ENCODE assay signal across 7 mouse cellular contexts in the genomic region with DNA sequence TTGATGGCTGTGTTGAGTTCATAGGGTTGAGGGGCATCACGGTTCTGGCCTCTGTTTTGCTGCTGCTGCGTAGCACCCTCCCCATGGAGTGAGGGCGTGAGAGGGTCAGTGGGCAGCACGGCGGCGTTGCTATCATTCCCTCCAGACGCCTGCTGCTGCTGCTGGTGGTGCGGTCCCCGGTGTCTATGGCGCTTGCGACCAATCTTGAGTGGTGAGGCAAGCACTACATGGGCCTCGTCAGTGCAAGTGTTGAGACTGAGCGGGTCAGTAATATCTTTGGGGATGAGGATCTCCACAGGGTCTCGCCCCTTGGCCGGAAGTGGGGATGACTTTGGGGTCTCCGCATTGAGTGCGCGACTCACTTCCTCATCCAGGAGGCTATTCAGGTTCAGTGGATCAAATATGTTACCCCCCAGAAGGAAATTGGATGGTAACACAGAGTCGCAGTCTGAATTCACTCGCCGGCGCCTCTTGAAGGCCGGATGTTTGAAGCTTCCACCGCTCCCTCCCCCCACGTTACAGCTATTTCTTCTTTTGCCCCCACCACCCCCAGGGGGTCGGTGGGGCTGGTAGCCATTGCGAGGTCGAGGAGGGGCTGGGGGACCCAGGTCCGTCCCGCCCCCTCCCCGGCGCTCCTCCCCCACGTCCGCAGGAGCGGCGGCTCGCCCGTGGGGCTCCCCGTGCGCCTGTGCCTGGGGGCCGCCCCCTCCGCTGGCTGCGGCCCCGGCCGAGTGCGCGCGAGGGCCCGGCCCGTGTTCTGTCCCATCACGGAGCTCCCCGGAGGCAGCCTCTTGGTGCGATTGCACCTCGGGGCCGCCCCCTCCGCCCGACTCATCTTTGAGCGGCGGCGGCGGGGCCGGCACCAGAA. TPM values are rescaled to one million over a fixed set of nuclear protein-coding genes. Genes with fewer than 3 reads are reported as not detected.
DNase-seq lines count a peak whose midpoint lies in the region; ATAC-seq and TF ChIP-seq lines count a peak whose summit lies in the region.

No protein-coding gene starts in this region.

- no peaks in the 10 kb centered on the region for H3K27me3 ChIP-seq in forebrain, postnatal 0 days (ENCODE audit: insufficient read depth, low read length)
- no peaks in the 10 kb centered on the region for H3K27me3 ChIP-seq in intestine, embryonic 16.5 days (replicated peaks; ENCODE audit: control insufficient read depth, insufficient read depth, low read length)
- no peaks in the 10 kb centered on the region for H3K27me3 ChIP-seq in lung, embryonic 14.5 days (ENCODE audit: insufficient read depth, low read length)

- peak; percentile 68 for DNase-seq in thymus, postnatal 0 days (ENCODE audit: low spot score)
- no peak for DNase-seq in thymus, postnatal 10 days (ENCODE audit: low spot score in 2 of 2)
- DNase-seq in adrenal gland, postnatal 36 days = peak; percentile 62 to 80
- no peak for DNase-seq in forebrain, postnatal 0 days
- peak; percentile 64 for DNase-seq in lung, embryonic 14.5 days

- peak overlapping the region; percentile 88 for H3K9ac ChIP-seq in forebrain, postnatal 0 days
- H3K9ac ChIP-seq in intestine, embryonic 16.5 days (ENCODE audit: low read depth, low read length) = peak overlapping the region; percentile 96
- peak overlapping the region; percentile 95 for H3K9ac ChIP-seq in lung, embryonic 14.5 days

- 7% methylated on average over 57 of the region's 62 CpGs for WGBS in forebrain, postnatal 0 days
- WGBS in intestine, embryonic 16.5 days = 2% methylated on average over 61 of the region's 62 CpGs
- WGBS in lung, embryonic 14.5 days = under 1% methylated on average over 61 of the region's 62 CpGs
- WGBS in olfactory bulb, adult 2 months = 1% methylated on average over 60 of the region's 62 CpGs

- H3K4me1 ChIP-seq in forebrain, postnatal 0 days (ENCODE audit: insufficient read depth) = peaks cover 27% of the 10 kb centered on the region
- H3K4me1 ChIP-seq in intestine, embryonic 16.5 days (ENCODE audit: control insufficient read depth, insufficient read depth, low read length) = peaks cover 31% of the 10 kb centered on the region
- H3K4me1 ChIP-seq in lung, embryonic 14.5 days (ENCODE audit: insufficient read depth) = peaks cover 22% of the 10 kb centered on the region
- peaks cover 38% of the 10 kb centered on the region for H3K4me1 ChIP-seq in olfactory bulb, adult 2 months (ENCODE audit: control insufficient read depth, insufficient read depth, low read length)

- H3K27ac ChIP-seq in forebrain, postnatal 0 days (ENCODE audit: low read depth, low read length) = peak overlapping the region; percentile 97
- H3K27ac ChIP-seq in intestine, embryonic 16.5 days (ENCODE audit: low read length) = peak overlapping the region; percentile 99
- peak overlapping the region; percentile 98 for H3K27ac ChIP-seq in lung, embryonic 14.5 days (ENCODE audit: low read depth)
- H3K27ac ChIP-seq in olfactory bulb, adult 2 months (ENCODE audit: insufficient read depth, low read depth, low read length) = peak overlapping the region; percentile 95

- peak; percentile 0; the same call in 1 of the 2 replicates for ATAC-seq in forebrain, postnatal 0 days
- peak; percentile 8 for ATAC-seq in intestine, embryonic 16.5 days
- peak; percentile 6 for ATAC-seq in lung, embryonic 14.5 days (ENCODE audit: insufficient read depth)

- no peaks in the 10 kb centered on the region for H3K9me3 ChIP-seq in forebrain, postnatal 0 days (ENCODE audit: low read length)
- H3K9me3 ChIP-seq in intestine, embryonic 16.5 days (ENCODE audit: control insufficient read depth, low read length) = peaks cover 4% of the 10 kb centered on the region; the same call in 1 of the 2 replicates
- H3K9me3 ChIP-seq in lung, embryonic 14.5 days (ENCODE audit: low read depth, low read length) = no peaks in the 10 kb centered on the region

- peak overlapping the region; percentile 69 for H3K4me2 ChIP-seq in forebrain, postnatal 0 days (ENCODE audit: low read depth)
- peak overlapping the region; percentile 94 for H3K4me2 ChIP-seq in intestine, embryonic 16.5 days (ENCODE audit: low read depth, low read length)
- H3K4me2 ChIP-seq in lung, embryonic 14.5 days = peak overlapping the region; percentile 97

- peak overlapping the region; percentile 68 for H3K4me3 ChIP-seq in forebrain, postnatal 0 days (ENCODE audit: low read depth, low read length)
- peak overlapping the region; percentile 89 for H3K4me3 ChIP-seq in intestine, embryonic 16.5 days (ENCODE audit: low read length)
- H3K4me3 ChIP-seq in lung, embryonic 14.5 days (ENCODE audit: low read depth, low read length) = peak overlapping the region; percentile 85
- H3K4me3 ChIP-seq in olfactory bulb, adult 2 months (ENCODE audit: insufficient read depth, low read depth, low read length) = peak overlapping the region; percentile 81

- H3K36me3 ChIP-seq in forebrain, postnatal 0 days (ENCODE audit: insufficient read depth) = peaks cover 39% of the 10 kb centered on the region
- peaks cover 22% of the 10 kb centered on the region for H3K36me3 ChIP-seq in intestine, embryonic 16.5 days (ENCODE audit: control insufficient read depth, insufficient read depth, low read length)
- peaks cover 45% of the 10 kb centered on the region for H3K36me3 ChIP-seq in lung, embryonic 14.5 days (ENCODE audit: insufficient read depth)

- TF ChIP-seq CTCF in forebrain, postnatal 0 days (IDR thresholded peaks at IDR 0.05; ENCODE audit: low read depth) = no peak
- TF ChIP-seq CTCF in lung, embryonic 14.5 days (IDR thresholded peaks at IDR 0.05; ENCODE audit: low read depth) = no peak
- TF ChIP-seq CTCF in olfactory bulb, adult 2 months (IDR thresholded peaks at IDR 0.05; ENCODE audit: insufficient read depth, low read depth, low read length) = no peak

- TF ChIP-seq POLR2A in olfactory bulb, adult 2 months (IDR thresholded peaks at IDR 0.05; ENCODE audit: insufficient read depth, low read depth, low read length) = no peak

RNA-seq across cellular contexts. Expression of gene Mepce, which starts 2.1 kb away (rescaled TPM):
- 13.1 and 17.2 TPM in 2 replicates for polyA plus RNA-seq in thymus, postnatal 0 days (2015; fragmentation: Nextera tagmentation; extraction: Ambion mirVana)
- 10 to 100 TPM; 52.0 to 56.4 TPM for total RNA-seq in adrenal gland, postnatal 36 days (2021)
- 33.3 and 47.7 TPM in 2 replicates for total RNA-seq in forebrain, postnatal 0 days (2014; rRNA removed)
- polyA plus RNA-seq in forebrain, postnatal 0 days (2015; fragmentation: Nextera tagmentation; extraction: Ambion mirVana) = 18.3 and 21.1 TPM in 2 replicates
- polyA plus RNA-seq in intestine, embryonic 16.5 days (2015; fragmentation: Nextera tagmentation; extraction: Ambion mirVana) = 7.1 and 7.4 TPM in 2 replicates
- polyA plus RNA-seq in lung, embryonic 14.5 days (2014; fragmentation: Nextera tagmentation; extraction: Ambion mirVana) = 13.1 and 14.5 TPM in 2 replicates
- polyA plus RNA-seq in olfactory bulb, adult 2 months (2012; ENCODE audit: insufficient read depth, insufficient read length, low replicate concordance, missing spikeins) = not detected in 2 replicates

RNA-seq across cellular contexts. Expression of gene Zcwpw1, which starts 2.2 kb away (rescaled TPM):
- polyA plus RNA-seq in thymus, postnatal 0 days (2015; fragmentation: Nextera tagmentation; extraction: Ambion mirVana) = 17.7 and 18.6 TPM in 2 replicates
- 1 to 10 TPM; 2.3 to 3.0 TPM for total RNA-seq in adrenal gland, postnatal 36 days (2021)
- total RNA-seq in forebrain, postnatal 0 days (2014; rRNA removed) = 3.5 and 7.7 TPM in 2 replicates
- polyA plus RNA-seq in forebrain, postnatal 0 days (2015; fragmentation: Nextera tagmentation; extraction: Ambion mirVana) = 3.1 and 4.8 TPM in 2 replicates
- polyA plus RNA-seq in intestine, embryonic 16.5 days (2015; fragmentation: Nextera tagmentation; extraction: Ambion mirVana) = 11.0 and 11.8 TPM in 2 replicates
- 25.9 and 26.1 TPM in 2 replicates for polyA plus RNA-seq in lung, embryonic 14.5 days (2014; fragmentation: Nextera tagmentation; extraction: Ambion mirVana)
- not detected in 2 replicates for polyA plus RNA-seq in olfactory bulb, adult 2 months (2012; ENCODE audit: insufficient read depth, insufficient read length, low replicate concordance, missing spikeins)

RNA-seq across cellular contexts. Expression of gene Ppp1r35, which starts 6.7 kb away (rescaled TPM):
- polyA plus RNA-seq in thymus, postnatal 0 days (2015; fragmentation: Nextera tagmentation; extraction: Ambion mirVana) = 69.4 and 69.6 TPM in 2 replicates
- 10 to 100 TPM; 24.6 to 28.4 TPM for total RNA-seq in adrenal gland, postnatal 36 days (2021)
- 28.8 and 47.4 TPM in 2 replicates for total RNA-seq in forebrain, postnatal 0 days (2014; rRNA removed)
- polyA plus RNA-seq in forebrain, postnatal 0 days (2015; fragmentation: Nextera tagmentation; extraction: Ambion mirVana) = 39.1 and 41.8 TPM in 2 replicates
- 19.3 and 19.8 TPM in 2 replicates for polyA plus RNA-seq in intestine, embryonic 16.5 days (2015; fragmentation: Nextera tagmentation; extraction: Ambion mirVana)
- 33.7 and 40.9 TPM in 2 replicates for polyA plus RNA-seq in lung, embryonic 14.5 days (2014; fragmentation: Nextera tagmentation; extraction: Ambion mirVana)
- polyA plus RNA-seq in olfactory bulb, adult 2 months (2012; ENCODE audit: insufficient read depth, insufficient read length, low replicate concordance, missing spikeins) = not detected in 2 replicates

RNA-seq across cellular contexts. Expression of gene Tsc22d4, which starts 39.9 kb away (rescaled TPM):
- polyA plus RNA-seq in thymus, postnatal 0 days (2015; fragmentation: Nextera tagmentation; extraction: Ambion mirVana) = 353 and 419 TPM in 2 replicates
- total RNA-seq in adrenal gland, postnatal 36 days (2021) = 10 to 100 TPM; 79.5 to 84.6 TPM
- total RNA-seq in forebrain, postnatal 0 days (2014; rRNA removed) = 120 and 135 TPM in 2 replicates
- 112 and 134 TPM in 2 replicates for polyA plus RNA-seq in forebrain, postnatal 0 days (2015; fragmentation: Nextera tagmentation; extraction: Ambion mirVana)
- polyA plus RNA-seq in intestine, embryonic 16.5 days (2015; fragmentation: Nextera tagmentation; extraction: Ambion mirVana) = 116 and 122 TPM in 2 replicates
- polyA plus RNA-seq in lung, embryonic 14.5 days (2014; fragmentation: Nextera tagmentation; extraction: Ambion mirVana) = 127 TPM in 2 replicates
- 483 TPM in 1 of 2 replicates, not detected in the other for polyA plus RNA-seq in olfactory bulb, adult 2 months (2012; ENCODE audit: insufficient read depth, insufficient read length, low replicate concordance, missing spikeins)

RNA-seq across cellular contexts. Expression of gene Nyap1, which starts 44.0 kb away (rescaled TPM):
- polyA plus RNA-seq in thymus, postnatal 0 days (2015; fragmentation: Nextera tagmentation; extraction: Ambion mirVana) = 7.2 and 8.8 TPM in 2 replicates
- total RNA-seq in adrenal gland, postnatal 36 days (2021) = 1 to 10 TPM; 3.1 to 3.2 TPM
- 251 and 252 TPM in 2 replicates for total RNA-seq in forebrain, postnatal 0 days (2014; rRNA removed)
- 42.0 and 48.9 TPM in 2 replicates for polyA plus RNA-seq in forebrain, postnatal 0 days (2015; fragmentation: Nextera tagmentation; extraction: Ambion mirVana)
- 2.2 and 2.3 TPM in 2 replicates for polyA plus RNA-seq in intestine, embryonic 16.5 days (2015; fragmentation: Nextera tagmentation; extraction: Ambion mirVana)
- 0.91 and 0.93 TPM in 2 replicates for polyA plus RNA-seq in lung, embryonic 14.5 days (2014; fragmentation: Nextera tagmentation; extraction: Ambion mirVana)
- polyA plus RNA-seq in olfactory bulb, adult 2 months (2012; ENCODE audit: insufficient read depth, insufficient read length, low replicate concordance, missing spikeins) = not detected in 2 replicates

Comparison
In these comparisons a context has a peak if more than half of its experiments do, and no peak if none do; other contexts are left out.
1. DNase-seq: peak in thymus, postnatal 0 days (single experiment), adrenal gland, postnatal 36 days (2 of 2) and lung, embryonic 14.5 days (single experiment); none in thymus, postnatal 10 days (0 of 2) and forebrain, postnatal 0 days (single experiment).
2. Peak in every context shown above with its lines, with median percentiles within 50 percentile points of each other: ATAC-seq, H3K27ac ChIP-seq, H3K4me2 ChIP-seq, H3K4me3 ChIP-seq and H3K9ac ChIP-seq.